Mouse (Mus musculus) heart, adult 8-10 months (tissue): Measurements from ENCODE around the gene Ripor2. TPM values are rescaled to one million over a fixed set of nuclear protein-coding genes. Genes with fewer than 3 reads are reported as not detected.

ENCODE experiments used
- DNase-seq: peaks from one replicate; pipeline ENCODE4 v3.0.0; 2022; ENCODE audit warnings: low spot score
- total RNA-seq, 4 experiments: library from RNA; stranded (reverse); gene quantifications; 2 replicates each; pipeline ENCODE4 v1.2.4; 2022

Ripor2 gene
- total RNA-seq, result 10 to 100 TPM in 2 of 4 experiments, 1 to 10 TPM in 2; 3.9 to 11.7 (median 8.3) TPM

DNA sequence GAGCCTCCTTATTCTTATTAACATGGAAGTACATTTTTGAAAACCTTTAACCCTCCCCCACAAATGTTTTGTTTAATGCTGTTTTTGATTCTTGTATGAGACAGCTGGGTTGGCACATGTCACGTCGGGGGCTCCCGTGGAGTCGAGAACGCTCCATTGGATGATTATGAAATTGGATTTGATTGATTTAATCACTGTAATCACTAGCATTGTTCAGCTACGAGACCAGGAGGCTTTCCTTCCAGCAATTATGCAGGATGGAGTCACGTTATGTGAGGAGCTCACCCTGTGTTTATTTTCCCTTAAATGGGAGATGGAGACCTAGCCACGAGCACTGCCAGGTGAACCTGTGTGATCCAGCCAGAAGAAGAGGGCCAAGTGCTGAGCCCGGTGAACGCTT is at the start of gene Ripor2:
Gene Ripor2 (plus strand): TSS at position 357 of the 400 bp plus-strand sequence.
- no peak for DNase-seq

- no peak for DNase-seq
These were observed 45.3 kb upstream of the Ripor2 start for GRCm38 (mm10) chr13:24536531-24537167.

- DNase-seq, result no peak
These were observed 44.0 kb upstream of the Ripor2 start for GRCm38 (mm10) chr13:24538012-24538411.

DNA sequence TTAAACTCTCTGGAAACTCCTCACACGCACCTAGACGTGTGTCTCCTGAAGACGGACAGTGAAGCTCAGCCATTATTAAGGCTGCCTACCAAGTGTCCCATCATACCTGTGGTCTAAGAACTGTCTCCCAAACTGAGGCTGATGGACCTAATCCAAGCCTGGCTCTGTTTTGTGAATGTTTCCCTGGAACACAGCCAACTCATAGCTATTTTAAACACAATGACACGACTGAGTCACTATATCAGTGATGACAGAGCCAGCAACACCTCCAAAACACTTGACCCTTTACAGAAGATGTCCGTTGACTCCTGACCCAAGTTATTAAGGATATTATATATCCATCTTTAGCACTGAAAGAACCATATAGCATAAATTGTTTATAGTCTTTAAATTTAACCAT is 43.0 kb upstream of the Ripor2 start:
- DNase-seq, result peak; percentile 55

- no peak for DNase-seq
These were observed 36.3 kb upstream of the Ripor2 start for GRCm38 (mm10) chr13:24545677-24546076.

DNA sequence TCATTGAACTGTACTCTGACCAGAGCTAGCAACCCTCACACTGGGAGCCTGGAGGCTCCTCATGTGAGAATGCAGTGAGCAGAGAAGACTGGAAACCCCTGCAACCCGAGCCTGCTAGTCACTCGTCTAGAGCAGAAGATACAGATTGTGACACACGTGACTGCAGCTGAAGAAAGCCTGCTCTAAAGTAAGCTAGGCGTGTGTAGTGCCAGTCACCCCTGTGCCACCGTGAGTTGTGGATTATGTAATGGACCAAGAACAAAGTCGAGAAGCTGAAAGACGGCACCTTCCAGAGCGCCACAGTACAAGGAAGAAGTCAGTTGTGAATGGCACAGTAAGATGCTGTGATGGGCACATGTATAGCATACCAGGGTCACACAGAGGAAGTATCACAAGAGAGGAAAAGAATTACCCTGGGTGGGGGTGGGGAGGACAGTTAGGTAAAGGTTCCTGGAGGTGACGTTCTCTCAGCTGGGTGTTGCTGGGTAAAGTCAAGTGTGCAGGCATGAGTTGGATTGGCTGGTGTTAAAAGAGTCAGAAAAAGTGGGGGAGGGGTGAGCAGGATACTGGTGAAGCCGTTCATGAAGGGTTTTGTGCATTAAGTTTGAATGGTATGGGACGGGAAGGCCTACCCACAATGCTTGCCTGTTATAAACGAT is 35.1 kb upstream of the Ripor2 start:
- no peak for DNase-seq

- DNase-seq, result no peak
These were observed 33.1 kb upstream of the Ripor2 start for GRCm38 (mm10) chr13:24548911-24549310.

GRCm38 (mm10) chr13:24551100-24551931 is 30.7 kb upstream of the Ripor2 start:
- no peak for DNase-seq

DNA sequence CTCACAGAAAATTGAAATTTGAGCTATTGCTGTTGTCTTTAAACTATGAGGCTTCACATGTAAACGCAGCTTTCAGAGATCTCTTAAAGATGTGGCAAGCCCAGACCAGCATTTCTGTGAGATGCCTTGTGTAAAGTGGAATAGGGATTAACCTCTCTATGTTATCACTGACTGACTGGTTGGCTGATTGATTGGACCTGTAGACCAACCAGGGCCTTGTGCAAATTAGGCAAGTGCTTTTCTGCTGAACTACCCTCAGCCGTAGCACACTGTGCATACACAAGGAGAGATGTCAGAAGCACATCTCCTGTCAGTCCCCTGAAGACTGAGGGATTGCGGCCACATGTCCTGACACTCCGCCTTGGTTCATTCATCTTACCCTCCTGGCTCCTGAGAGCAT is 29.9 kb upstream of the Ripor2 start:
- DNase-seq, result no peak

DNA sequence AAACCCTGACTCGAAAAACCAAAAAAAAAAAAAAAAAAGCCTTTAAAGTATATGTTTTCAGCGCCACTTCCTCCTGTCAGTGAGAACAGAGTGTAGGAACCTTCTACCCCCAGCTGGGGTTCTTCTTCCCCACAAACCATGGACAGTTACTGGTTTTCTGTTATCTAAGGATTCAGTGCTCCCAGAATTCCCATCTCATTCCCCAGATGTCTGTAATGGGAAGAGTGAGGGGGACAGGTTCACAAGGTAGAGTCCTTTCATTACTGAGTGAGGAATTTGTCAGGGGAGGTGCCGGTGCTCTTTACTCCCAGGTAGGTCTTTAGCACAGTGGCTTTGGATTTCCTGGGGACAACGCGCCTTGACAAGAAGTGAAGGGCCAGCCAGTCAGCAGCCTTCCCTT is 20.6 kb upstream of the Ripor2 start:
- DNase-seq, result no peak

- DNase-seq, result no peak
These were observed 17.3 kb upstream of the Ripor2 start for GRCm38 (mm10) chr13:24564706-24565105.

GRCm38 (mm10) chr13:24565230-24565949 is 16.6 kb upstream of the Ripor2 start:
- peak; percentile 41 for DNase-seq

GRCm38 (mm10) chr13:24565950-24566320 is 16.1 kb upstream of the Ripor2 start:
- DNase-seq, result peak; percentile 76

GRCm38 (mm10) chr13:24567176-24567811 is 14.7 kb upstream of the Ripor2 start:
- no peak for DNase-seq

DNA sequence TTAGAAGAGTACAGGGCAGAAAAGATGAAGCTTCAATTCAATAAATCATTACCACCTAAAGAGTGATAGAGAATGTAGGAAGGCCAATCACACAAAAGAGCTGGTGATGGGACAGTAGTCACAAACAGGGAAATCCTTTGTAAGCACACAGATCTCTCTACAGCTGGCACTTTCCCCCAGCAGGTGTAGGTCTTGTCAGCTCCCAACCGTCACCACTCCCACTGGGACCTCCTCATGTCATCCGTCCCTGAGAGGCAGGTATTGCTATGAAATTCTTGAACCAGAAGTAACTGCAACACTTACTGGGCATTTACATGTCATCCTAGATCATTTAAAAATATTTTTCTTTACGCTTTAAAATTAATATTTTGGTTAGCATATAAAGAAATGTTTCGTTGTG is 12.9 kb upstream of the Ripor2 start:
- no peak for DNase-seq

GRCm38 (mm10) chr13:24570716-24571115 is 11.3 kb upstream of the Ripor2 start:
- DNase-seq, result no peak

DNA sequence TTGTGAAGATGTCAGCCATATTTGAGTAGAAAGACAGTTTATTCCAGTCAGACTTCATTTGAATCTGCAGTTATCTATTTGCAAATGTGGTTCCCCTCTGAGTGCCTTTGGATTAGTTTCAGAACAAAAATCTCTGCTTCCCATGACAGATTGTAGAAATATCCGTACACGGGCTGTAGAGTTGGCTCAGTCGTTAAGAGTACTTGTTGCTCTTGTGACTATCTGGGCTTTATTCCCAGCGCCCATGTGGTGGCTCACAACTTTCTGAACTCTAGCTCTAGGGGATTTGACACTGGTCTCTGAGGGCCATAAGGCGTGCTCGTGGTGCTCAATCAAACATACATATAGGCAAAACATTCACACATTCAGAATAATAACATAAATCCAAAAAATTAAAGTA is 10.1 kb upstream of the Ripor2 start:
- peak; percentile 55 for DNase-seq

- DNase-seq, result no peak
These were observed 6.9 kb upstream of the Ripor2 start for GRCm38 (mm10) chr13:24575126-24575525.

DNA sequence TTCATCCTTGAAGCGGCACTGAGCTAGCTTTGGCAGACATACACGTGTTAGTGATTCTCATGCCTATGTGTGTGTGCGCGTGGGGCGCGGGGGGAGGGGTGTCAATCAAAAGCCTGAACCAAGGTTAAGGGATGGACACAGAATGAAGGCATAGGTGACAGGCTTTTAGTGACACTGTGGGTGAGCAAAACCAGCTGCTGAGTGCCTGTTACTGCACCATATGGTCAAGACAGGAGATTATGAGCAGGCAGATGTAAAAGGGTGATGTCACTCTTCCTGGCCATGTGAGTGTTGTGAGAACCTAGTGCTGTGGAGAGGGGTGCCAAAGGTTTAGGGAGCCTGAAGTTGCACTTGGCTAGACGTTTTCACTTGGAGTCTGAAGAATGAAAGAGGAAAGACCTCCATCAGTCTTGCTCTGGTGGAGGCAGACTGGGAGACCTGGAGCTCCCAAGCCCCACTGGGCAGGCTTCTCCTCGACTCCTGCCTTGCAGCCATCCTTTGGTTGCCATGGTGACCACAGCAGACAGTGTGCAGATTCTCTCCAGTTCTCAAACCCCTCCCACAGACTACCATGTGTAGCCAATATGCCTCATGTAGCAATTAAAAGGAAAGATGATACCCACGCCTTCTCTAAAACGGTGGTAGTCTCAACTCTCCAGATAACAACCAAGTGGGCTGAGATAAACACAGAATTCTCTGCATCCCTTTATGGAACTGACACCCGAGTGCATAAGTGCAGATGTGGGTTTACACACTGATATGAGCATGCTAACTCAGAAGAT is 5.5 kb upstream of the Ripor2 start:
- no peak for DNase-seq

DNA sequence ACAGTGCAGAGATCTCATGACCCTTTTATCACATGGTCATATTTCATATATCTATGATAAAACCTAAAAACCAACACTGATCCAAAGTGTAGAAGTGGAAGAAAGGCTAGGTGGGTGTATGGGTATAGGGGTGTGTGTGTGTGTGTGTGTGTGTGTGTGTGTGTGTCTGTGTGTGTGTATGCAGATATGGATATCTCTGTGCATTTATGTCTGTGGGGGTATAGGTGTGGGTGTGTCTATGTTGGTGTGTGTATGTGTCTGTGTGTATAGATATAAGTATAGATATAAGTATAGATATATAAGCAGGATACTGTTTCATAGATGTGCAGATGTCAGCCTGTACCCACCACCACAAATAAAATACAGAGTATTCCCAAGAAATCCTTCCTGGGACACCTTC is 3.7 kb upstream of the Ripor2 start:
- no peak for DNase-seq

DNA sequence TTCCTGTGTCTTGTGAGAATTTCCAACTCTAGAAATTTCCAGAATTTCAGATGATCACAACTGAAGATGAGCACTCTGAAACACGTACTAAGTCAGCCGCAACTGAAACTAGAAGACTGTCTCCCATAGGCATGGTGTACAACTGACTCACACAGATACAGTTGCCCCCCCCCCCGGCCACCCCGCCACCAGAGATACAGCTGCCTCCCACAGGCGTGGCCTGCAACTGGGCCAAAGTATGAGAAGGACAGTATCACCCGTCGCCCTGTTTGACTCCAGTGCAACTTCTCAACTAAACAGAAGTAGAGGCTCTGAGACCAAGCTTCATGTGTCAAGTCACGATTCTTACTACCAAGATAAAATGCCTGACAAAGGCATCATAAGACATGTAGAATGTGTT is 1.2 kb upstream of the Ripor2 start:
- DNase-seq, result no peak
